Mouse (Mus musculus): ENCODE data around the gene Txnrd2. TPM values are rescaled to one million over a fixed set of nuclear protein-coding genes. Genes with fewer than 3 reads are reported as not detected.
A peak's percentile ranks its signal among the peaks of the same experiment; 100 is the strongest.

Txnrd2 gene
- total and polyA plus RNA-seq, 3 experiments, result 14.6 to 24.1 (median 22.0) TPM

GRCm38 (mm10) chr16:18459955-18460370 lies 33.8 kb downstream of the Txnrd2 start (continued):
- TF ChIP-seq EP300 (IDR thresholded peaks at IDR 0.05; ENCODE audit: low read length), result 0 out of 2 replicates have a peak, but pooled peaks have one; percentile 55
- no peak for TF ChIP-seq SIN3A (IDR thresholded peaks at IDR 0.05; ENCODE audit: low read length)
- no peak for TF ChIP-seq ZKSCAN1 (IDR thresholded peaks at IDR 0.05; ENCODE audit: borderline replicate concordance, low read depth, low read length)
- TF ChIP-seq MXI1 (IDR thresholded peaks at IDR 0.05; ENCODE audit: low read depth, low read length), result no peak; the same call in 1 of the 2 replicates
- TF ChIP-seq ZC3H11A (IDR thresholded peaks at IDR 0.05; ENCODE audit: low read depth, low read length), result no peak
- TF ChIP-seq MAFK (IDR thresholded peaks at IDR 0.05; ENCODE audit: insufficient replicate concordance, low read length), result no peak
- TF ChIP-seq PAX5 (IDR thresholded peaks at IDR 0.05; ENCODE audit: low read length), result no peak
- no peak for TF ChIP-seq GABPA (IDR thresholded peaks at IDR 0.05; ENCODE audit: insufficient replicate concordance, low read depth, low read length)
- TF ChIP-seq ELF1 (IDR thresholded peaks at IDR 0.05; ENCODE audit: low read depth, low read length), result peak; percentile 37; the same call in 1 of the 2 replicates
- TF ChIP-seq MAX (IDR thresholded peaks at IDR 0.05; ENCODE audit: low read length), result peak; percentile 58; the same call in 1 of the 2 replicates
- TF ChIP-seq CHD2 (IDR thresholded peaks at IDR 0.05; ENCODE audit: low read length), result no peak
- TF ChIP-seq ETS1 (conservative IDR thresholded peaks at IDR 0.05; ENCODE audit: low read depth, low read length), result peak; percentile 54
- TF ChIP-seq JUN (IDR thresholded peaks at IDR 0.05; ENCODE audit: insufficient read depth, low read depth, low read length), result no peak

DNA sequence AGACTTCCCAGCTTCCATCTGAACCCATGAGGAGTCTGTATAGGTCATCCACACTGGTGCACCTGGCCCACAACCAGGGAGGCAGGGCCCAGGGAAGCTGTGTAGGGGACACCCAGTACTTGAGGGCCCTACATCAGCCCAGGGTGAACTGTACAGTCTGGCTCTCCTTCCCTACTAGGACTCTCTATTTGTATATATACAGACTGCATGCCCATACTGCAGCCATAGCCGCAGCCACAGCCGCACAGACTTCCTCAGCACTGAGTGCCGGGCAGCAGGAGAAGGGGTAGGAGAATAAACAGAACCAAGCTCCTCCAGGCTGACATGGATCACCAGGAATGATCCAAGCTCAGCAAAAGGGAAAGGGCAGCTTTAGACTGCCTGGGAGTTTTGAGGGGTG lies 34.6 kb downstream of the Txnrd2 start:
- Histone ChIP-seq H3K27me3 (replicated peaks) (no peaks in the 10 kb centered on the region), H3K4me2 (ENCODE audit: insufficient read depth, low read depth, poor library complexity, severe bottlenecking) (no peak overlapping the region), H3K4me1 (ENCODE audit: control insufficient read depth in 1 of 2, insufficient read depth in 2 of 2) (peaks cover 12 to 47% of the 10 kb centered on the region in 2 experiments), H3K27ac (ENCODE audit: insufficient read depth, low read depth) (no peak overlapping the region), H3K36me3 (replicated peaks in 1 of 2; ENCODE audit: control insufficient read depth in 1 of 2, insufficient read depth in 1 of 2, low read length in 1 of 2) (peaks cover 30 to 79% of the 10 kb centered on the region in 2 experiments), H3K9me3 (replicated peaks; ENCODE audit: low read length) (no peaks in the 10 kb centered on the region), H3K9ac (ENCODE audit: insufficient read depth, low read depth) (no peak overlapping the region), H3K4me3 (replicated peaks in 1 of 3; ENCODE audit: low read depth in 2 of 3, low read length in 2 of 3, poor library complexity in 1 of 3) (no peak overlapping the region), H3K79me2 (replicated peaks; ENCODE audit: control insufficient read depth, extremely low read depth, insufficient read depth, poor library complexity, severe bottlenecking) (no peaks in the 10 kb centered on the region)
- dilution Hi-C loops (cut with MboI; ENCODE audit: extremely low pct_ligation_motif_present, extremely low pct_unique_long_range_greater_than_20kb, low sequenced_read_pairs) (no loop called here), in situ Hi-C loops (cut with MboI; ENCODE audit: low pct_ligation_motif_present, low pct_unique_long_range_greater_than_20kb, low sequenced_read_pairs) (no loop called here)
- no peak for DNase-seq (ENCODE audit: extremely low read depth)
- no peak for TF ChIP-seq NRF1 (IDR thresholded peaks at IDR 0.05; ENCODE audit: low read depth, low read length)

GRCm38 (mm10) chr16:18462031-18462430 lies 35.8 kb downstream of the Txnrd2 start:
- dilution Hi-C loops (cut with MboI; ENCODE audit: extremely low pct_ligation_motif_present, extremely low pct_unique_long_range_greater_than_20kb, low sequenced_read_pairs) (no loop called here), in situ Hi-C loops (cut with MboI; ENCODE audit: low pct_ligation_motif_present, low pct_unique_long_range_greater_than_20kb, low sequenced_read_pairs) (no loop called here)
- H3K27ac ChIP-seq (ENCODE audit: insufficient read depth, low read depth), result no peak overlapping the region
- no peak overlapping the region for H3K4me2 ChIP-seq (ENCODE audit: insufficient read depth, low read depth, poor library complexity, severe bottlenecking)
- H3K9me3 ChIP-seq (replicated peaks; ENCODE audit: low read length), result no peaks in the 10 kb centered on the region
- peaks cover 12 to 47% of the 10 kb centered on the region in 2 experiments for H3K4me1 ChIP-seq (ENCODE audit: control insufficient read depth in 1 of 2, insufficient read depth in 2 of 2)
- no peak overlapping the region for H3K4me3 ChIP-seq (replicated peaks in 1 of 3; ENCODE audit: low read depth in 2 of 3, low read length in 2 of 3, poor library complexity in 1 of 3)
- TF ChIP-seq USF2 (conservative IDR thresholded peaks at IDR 0.05; ENCODE audit: low read depth, low read length) (no peak), TCF12 (IDR thresholded peaks at IDR 0.05; ENCODE audit: low read depth, low read length) (no peak), CHD2 (IDR thresholded peaks at IDR 0.05; ENCODE audit: low read length) (no peak), NELFE (IDR thresholded peaks at IDR 0.05; ENCODE audit: low read depth, low read length) (no peak), UBTF (IDR thresholded peaks at IDR 0.05; ENCODE audit: low read depth, low read length) (no peak), ZNF384 (IDR thresholded peaks at IDR 0.05; ENCODE audit: low read depth, low read length) (no peak), HCFC1 (IDR thresholded peaks at IDR 0.05; ENCODE audit: low read depth, low read length) (no peak)
- DNase-seq (ENCODE audit: extremely low read depth), result no peak
- no peak overlapping the region for H3K9ac ChIP-seq (ENCODE audit: insufficient read depth, low read depth)
- H3K36me3 ChIP-seq (replicated peaks in 1 of 2; ENCODE audit: control insufficient read depth in 1 of 2, insufficient read depth in 1 of 2, low read length in 1 of 2), result peaks cover 23 to 75% of the 10 kb centered on the region in 2 experiments
- H3K79me2 ChIP-seq (replicated peaks; ENCODE audit: control insufficient read depth, extremely low read depth, insufficient read depth, poor library complexity, severe bottlenecking), result no peaks in the 10 kb centered on the region
- no peaks in the 10 kb centered on the region for H3K27me3 ChIP-seq (replicated peaks)
